9 mouse cellular contexts compared by ENCODE assay signal in the genomic region with DNA sequence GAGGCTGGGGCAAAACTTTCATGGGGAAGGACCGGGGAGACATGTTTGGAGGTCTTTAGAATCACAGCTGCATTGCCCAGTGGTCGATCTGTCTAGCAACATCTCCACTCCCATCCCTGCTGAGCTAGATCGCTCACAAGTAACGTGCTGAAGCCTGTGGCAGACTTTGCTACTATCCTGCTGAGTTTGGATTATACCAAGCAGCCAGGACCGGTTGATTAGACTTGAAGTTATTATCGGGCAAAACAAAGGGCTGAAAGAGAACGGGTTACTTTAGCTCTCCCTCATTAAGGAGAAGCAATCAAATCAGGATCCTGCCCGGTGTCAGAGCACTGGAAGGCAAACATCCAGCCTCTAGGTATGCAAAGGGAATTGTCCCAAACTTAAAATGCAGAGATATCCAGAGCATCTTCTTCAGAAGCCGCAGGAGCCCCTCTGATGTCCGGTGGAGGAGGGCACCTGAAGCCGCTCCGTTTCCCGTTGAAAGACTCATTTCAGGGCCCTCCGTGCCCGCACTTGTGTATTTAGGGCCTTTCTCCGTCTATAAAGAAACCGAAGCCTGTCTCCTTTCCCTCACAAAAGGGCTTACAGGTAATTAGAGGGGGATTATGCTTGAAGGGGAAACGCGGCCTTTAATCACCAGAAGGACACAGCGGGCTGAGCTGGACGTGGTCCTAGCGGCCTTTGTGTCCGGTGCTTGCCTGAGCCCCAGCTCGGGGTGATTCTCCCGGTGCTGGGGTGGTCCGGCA. TPM values are rescaled to one million over a fixed set of nuclear protein-coding genes. Genes with fewer than 3 reads are reported as not detected.
A peak's percentile ranks its signal among the peaks of the same experiment; 100 is the strongest.
DNase-seq lines count a peak whose midpoint lies in the region; TF ChIP-seq lines count a peak whose summit lies in the region.
"Had no signal": no experiment of that assay in that cellular context is flagged by ENCODE, and none has a peak within 500 bp of the region (broad histone marks: within the 10 kb centered on the region; RNA-seq: fewer than 3 reads in every experiment).

A gene (plus strand): TSS at position 645 of the 749 bp plus-strand sequence.

- H3K4me1 ChIP-seq in heart, embryonic 10.5 days: peaks cover 66% of the 10 kb centered on the region
- peaks cover 13% of the 10 kb centered on the region for H3K4me1 ChIP-seq in bone marrow macrophage, adult 2 months (ENCODE audit: control insufficient read depth, insufficient read depth, low read length)
- H3K4me1 ChIP-seq in hindbrain, embryonic 10.5 days (replicated peaks): peaks cover 64% of the 10 kb centered on the region
- peaks cover 60% of the 10 kb centered on the region for H3K4me1 ChIP-seq in midbrain, embryonic 10.5 days

- peak within 1 kb of the TSS; percentile 35 for H3K4me3 ChIP-seq in heart, embryonic 10.5 days
- H3K4me3 ChIP-seq in bone marrow macrophage, adult 2 months (ENCODE audit: insufficient read depth, low read length): no peak within 1 kb of the TSS
- H3K4me3 ChIP-seq in hindbrain, embryonic 10.5 days: peak within 1 kb of the TSS; percentile 41
- H3K4me3 ChIP-seq in midbrain, embryonic 10.5 days: peak within 1 kb of the TSS; percentile 46
- H3K4me3 ChIP-seq: lung, embryonic 15.5 days had no signal

- peak within 1 kb of the TSS; percentile 85 for H3K27ac ChIP-seq in heart, embryonic 10.5 days
- 0 out of 2 replicates have a peak within 1 kb of the TSS, but pooled peaks have one; percentile 1 for H3K27ac ChIP-seq in bone marrow macrophage, adult 2 months (ENCODE audit: insufficient read depth, low read depth, low read length)
- H3K27ac ChIP-seq in hindbrain, embryonic 10.5 days: peak within 1 kb of the TSS; percentile 78
- peak within 1 kb of the TSS; percentile 68 for H3K27ac ChIP-seq in midbrain, embryonic 10.5 days (replicated peaks)
- H3K27ac ChIP-seq: lung, embryonic 15.5 days had no signal

- DNase-seq in heart, embryonic 10.5 days (ENCODE audit: low spot score): no peak
- DNase-seq in heart, adult 18-20 months: no peak
- peak; percentile 55 for DNase-seq in hindbrain, embryonic 10.5 days (ENCODE audit: low spot score)
- DNase-seq in midbrain, embryonic 10.5 days (ENCODE audit: low spot score): peak; percentile 66
- DNase-seq in adrenal gland, postnatal 4 days (ENCODE audit: low spot score in 2 of 2): no peak
- no peak for DNase-seq in right cerebral cortex, postnatal 10 days (ENCODE audit: low spot score in 2 of 2)
- no peak for DNase-seq in cerebellum, adult 11-12 months

- WGBS in heart, embryonic 10.5 days: 10% methylated on average over 26 of the region's 26 CpGs
- WGBS in hindbrain, embryonic 10.5 days: 3% methylated on average over 26 of the region's 26 CpGs
- 3% methylated on average over 26 of the region's 26 CpGs for WGBS in midbrain, embryonic 10.5 days

- TF ChIP-seq CTCF in bone marrow macrophage, adult 2 months (IDR thresholded peaks at IDR 0.05; ENCODE audit: low read depth, low read length): no peak

- H3K36me3 ChIP-seq in heart, embryonic 10.5 days: no peaks in the 10 kb centered on the region
- H3K36me3 ChIP-seq in hindbrain, embryonic 10.5 days: no peaks in the 10 kb centered on the region
- H3K36me3 ChIP-seq in midbrain, embryonic 10.5 days: no peaks in the 10 kb centered on the region
- H3K36me3 ChIP-seq: lung, embryonic 15.5 days had no signal

- peaks cover 10% of the 10 kb centered on the region; the same call in 1 of the 2 replicates for H3K27me3 ChIP-seq in heart, embryonic 10.5 days (ENCODE audit: insufficient read depth, poor library complexity, severe bottlenecking)
- H3K27me3 ChIP-seq in hindbrain, embryonic 10.5 days (ENCODE audit: insufficient read depth, poor library complexity, severe bottlenecking): peaks cover 78% of the 10 kb centered on the region
- peaks cover 99% of the 10 kb centered on the region for H3K27me3 ChIP-seq in midbrain, embryonic 10.5 days (ENCODE audit: low read depth, poor library complexity, severe bottlenecking)

- no peak for TF ChIP-seq POLR2A in bone marrow macrophage, adult 2 months (IDR thresholded peaks at IDR 0.05; ENCODE audit: borderline replicate concordance, low read depth, low read length)

- no peaks in the 10 kb centered on the region for H3K9me3 ChIP-seq in heart, embryonic 10.5 days
- no peaks in the 10 kb centered on the region for H3K9me3 ChIP-seq in hindbrain, embryonic 10.5 days
- no peaks in the 10 kb centered on the region for H3K9me3 ChIP-seq in midbrain, embryonic 10.5 days (replicated peaks)
- H3K9me3 ChIP-seq: lung, embryonic 15.5 days had no signal

RNA-seq across cellular contexts. Expression of the gene that starts here (rescaled TPM):
- 7.1 and 8.5 TPM in 2 replicates for polyA plus RNA-seq in heart, embryonic 10.5 days (2016; fragmentation: Nextera tagmentation; extraction: Ambion mirVana)
- total RNA-seq in heart, adult 18-20 months (2021): 1 to 10 TPM; 1.7 to 2.1 TPM
- polyA plus RNA-seq in bone marrow macrophage, adult 2 months (2012; ENCODE audit: insufficient read depth, insufficient read length, missing spikeins): not detected in 2 replicates
- polyA plus RNA-seq in hindbrain, embryonic 10.5 days (2016; fragmentation: Nextera tagmentation; extraction: Ambion mirVana): 2.1 and 2.3 TPM in 2 replicates
- 2.2 and 2.6 TPM in 2 replicates for polyA plus RNA-seq in midbrain, embryonic 10.5 days (2016; fragmentation: Nextera tagmentation; extraction: Ambion mirVana)
- 1 to 10 TPM; 2.8 to 3.6 TPM for total RNA-seq in adrenal gland, postnatal 4 days (2021)

Comparison
In these comparisons a context has a peak if more than half of its experiments do, and no peak if none do; other contexts are left out.
1. DNase-seq: peak in hindbrain, embryonic 10.5 days (single experiment) and midbrain, embryonic 10.5 days (single experiment); none in heart, embryonic 10.5 days (single experiment), heart, adult 18-20 months (0 of 2), adrenal gland, postnatal 4 days (0 of 2), right cerebral cortex, postnatal 10 days (0 of 2) and cerebellum, adult 11-12 months (single experiment).
2. H3K27ac ChIP-seq: peak in every context shown above with its lines; median percentile 85 in heart, embryonic 10.5 days; 78 in hindbrain, embryonic 10.5 days; 68 in midbrain, embryonic 10.5 days; 1 in bone marrow macrophage, adult 2 months.